Mouse (Mus musculus): ENCODE data around the gene C3ar1.

DNA sequence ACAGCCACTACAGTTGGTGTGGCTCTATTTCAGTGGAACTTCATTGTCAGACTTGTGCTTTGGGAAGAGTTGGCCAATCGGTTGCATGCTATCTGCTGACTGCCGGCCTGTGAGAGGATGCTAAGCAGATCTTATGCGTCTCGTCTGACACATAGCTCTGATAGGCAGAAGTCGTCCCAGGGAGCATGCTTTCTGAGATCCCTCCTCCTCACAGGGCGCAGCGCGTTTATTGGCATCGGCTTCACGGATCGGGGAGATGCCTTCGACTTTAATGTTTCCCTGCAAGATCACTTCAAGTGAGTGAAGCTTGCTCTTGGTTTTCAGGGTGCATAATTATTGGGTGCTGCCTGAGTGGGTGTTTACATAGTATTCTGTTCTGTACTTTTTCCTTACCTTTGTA is 25.3 kb upstream of the C3ar1 start:
- TF ChIP-seq CTCF (conservative IDR thresholded peaks at IDR 0.05; ENCODE audit: low read length) = no peak
- TF ChIP-seq POU5F1 (IDR thresholded peaks at IDR 0.05; ENCODE audit: borderline replicate concordance, low read length) = no peak
- no peak for TF ChIP-seq NANOG (IDR thresholded peaks at IDR 0.05; ENCODE audit: borderline replicate concordance, low read length)

Measured in E14TG2a.4 (cell line).